Mouse (Mus musculus) embryonic facial prominence, embryonic 10.5 days (tissue): ENCODE results near the gene Jun. TPM values are rescaled to one million over a fixed set of nuclear protein-coding genes. Genes with fewer than 3 reads are reported as not detected.
A peak's percentile ranks its signal among the peaks of the same experiment; 100 is the strongest.

Experiments used
- DNase-seq: peaks from one replicate; pipeline ENCODE4 v3.0.0-alpha.2; 2017; ENCODE audit warnings: low spot score
- H3K27ac ChIP-seq: fragments of 300-500 bp; sonication (generic); replicated peaks from 2 replicates; pipeline ENCODE4 v1.5.1; 2016; ENCODE audit warnings: mild to moderate bottlenecking
- H3K27me3 ChIP-seq: fragments of 300-500 bp; sonication (generic); replicated peaks from 2 replicates; pipeline ENCODE4 v1.6.1; 2016; ENCODE audit warnings: low read depth, mild to moderate bottlenecking; ENCODE audit not compliant: poor library complexity, severe bottlenecking
- H3K36me3 ChIP-seq: fragments of 300-500 bp; sonication (generic); replicated peaks from 2 replicates; pipeline ENCODE4 v1.6.1; 2016; ENCODE audit warnings: mild to moderate bottlenecking, moderate library complexity
- H3K4me1 ChIP-seq: fragments of 300-500 bp; sonication (generic); 2 replicates; pipeline ENCODE4 v1.6.1; 2016
- H3K4me3 ChIP-seq: fragments of 300-500 bp; sonication (generic); 2 replicates; pipeline ENCODE4 v1.5.1; 2016; ENCODE audit warnings: mild to moderate bottlenecking, moderate library complexity
- H3K9me3 ChIP-seq: fragments of 300-500 bp; sonication (generic); 2 replicates; pipeline ENCODE4 v1.6.1; 2016; ENCODE audit warnings: mild to moderate bottlenecking
- WGBS: fragments of 180-500 bp; shearing (Covaris S2); methylation state at CpG from one replicate; pipeline ENCODE4 v1.1.7; 2016; 5-methylcytosine and 5-hydroxymethylcytosine counted together
- polyA plus RNA-seq: library from polyadenylated mRNA; unstranded; fragments of >200 nt; fragmentation: Nextera tagmentation; extraction: Ambion mirVana; gene quantifications from 2 replicates; pipeline ENCODE4 v1.2.1, GENCODE M21; 2016

Jun gene
- polyA plus RNA-seq, 1 experiment from 2014 or later, result 78.0 TPM

DNA sequence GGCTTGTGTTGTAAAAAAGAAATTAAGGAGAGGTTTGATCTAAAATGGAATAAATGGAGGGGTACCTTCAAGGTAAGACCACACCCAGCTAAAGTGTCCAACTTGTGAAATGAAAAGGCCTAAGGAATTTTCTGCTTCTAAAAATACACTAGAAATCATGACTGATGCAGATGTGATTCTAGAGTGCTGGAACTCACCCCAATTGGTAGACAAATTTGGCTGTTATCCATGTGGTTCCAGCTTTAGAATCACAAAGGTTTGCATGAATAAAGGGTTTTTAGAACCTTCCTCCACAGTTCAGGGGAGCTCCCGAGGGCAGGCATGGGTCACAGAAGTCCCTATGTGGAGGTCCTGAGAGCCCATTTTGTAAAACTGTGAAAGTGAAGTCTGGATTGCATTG lies 39.3 kb downstream of the Jun start:
- H3K9me3 ChIP-seq, result no peaks in the 10 kb centered on the region
- H3K4me3 ChIP-seq, result no peak overlapping the region
- H3K27ac ChIP-seq, result no peak overlapping the region
- H3K4me1 ChIP-seq, result peaks cover 4% of the 10 kb centered on the region; the same call in 1 of the 2 replicates
- no peaks in the 10 kb centered on the region for H3K27me3 ChIP-seq
- DNase-seq, result no peak
- 80% methylated on average over 1 of the region's 1 CpGs for WGBS
- no peaks in the 10 kb centered on the region for H3K36me3 ChIP-seq

DNA sequence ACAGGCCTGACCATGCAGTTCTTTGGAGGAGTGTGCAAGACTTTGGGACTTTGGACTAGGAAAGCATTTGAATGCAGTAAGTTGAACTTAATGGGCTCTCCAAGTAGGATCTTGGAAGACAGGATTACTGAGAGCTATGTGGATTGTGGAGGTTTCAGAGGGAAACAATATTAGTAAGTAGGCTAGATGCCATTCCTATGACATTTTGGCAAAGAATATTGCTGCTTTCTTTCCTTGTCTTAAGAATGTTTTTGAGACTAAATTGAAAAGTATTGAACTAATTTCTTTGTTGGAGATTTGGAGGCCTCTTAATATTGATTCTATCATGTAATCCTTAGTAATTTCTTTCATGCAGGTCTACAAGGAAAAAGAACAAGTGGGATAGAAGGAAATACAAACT lies 39.8 kb downstream of the Jun start:
- no peak overlapping the region for H3K27ac ChIP-seq
- H3K9me3 ChIP-seq, result no peaks in the 10 kb centered on the region
- H3K36me3 ChIP-seq, result no peaks in the 10 kb centered on the region
- no peak for DNase-seq
- no peak overlapping the region for H3K4me3 ChIP-seq
- peaks cover 3% of the 10 kb centered on the region; the same call in 1 of the 2 replicates for H3K4me1 ChIP-seq
- H3K27me3 ChIP-seq, result no peaks in the 10 kb centered on the region

DNA sequence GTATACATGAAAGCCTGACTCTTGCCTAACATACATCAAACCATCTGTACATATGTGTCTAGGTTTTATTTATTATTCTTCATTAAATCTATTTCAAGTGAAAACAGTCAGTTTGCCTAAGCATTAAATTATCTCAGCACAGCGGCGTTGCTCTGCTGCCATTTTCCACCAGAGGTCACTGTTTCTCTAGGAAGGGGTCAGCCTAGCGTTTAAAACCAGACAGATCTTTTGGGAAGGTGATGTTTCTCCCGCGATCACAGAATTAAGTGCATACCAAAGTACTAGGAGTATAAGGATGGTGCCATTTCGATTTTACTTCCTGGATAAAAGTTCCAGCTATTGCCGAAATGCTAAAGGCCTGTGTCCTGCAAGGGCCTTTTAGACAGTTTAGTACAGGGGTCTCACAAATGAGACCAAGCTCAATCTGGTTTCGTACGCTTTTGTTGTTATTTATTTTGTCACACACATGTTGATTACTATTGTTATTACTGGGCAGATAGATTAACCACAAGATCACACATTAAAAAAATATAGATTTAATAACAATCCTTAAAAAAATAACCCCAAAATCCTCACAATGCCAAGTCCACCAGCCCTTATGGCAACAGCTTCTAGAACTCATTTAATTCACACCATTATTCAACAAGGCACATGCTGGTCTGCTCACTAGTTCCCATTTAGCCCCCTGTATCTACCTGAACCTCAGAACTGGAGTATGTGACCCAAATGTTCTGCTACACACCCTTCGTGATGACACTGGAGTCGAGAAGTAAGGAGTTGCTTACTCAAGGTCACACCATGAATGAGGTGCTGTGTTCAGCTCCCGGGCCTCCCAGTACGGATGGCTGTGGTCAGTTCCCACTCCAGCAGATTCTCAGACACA lies 43.6 kb downstream of the Jun start:
- H3K4me3 ChIP-seq, result no peak overlapping the region
- no peaks in the 10 kb centered on the region for H3K9me3 ChIP-seq
- H3K27ac ChIP-seq, result no peak overlapping the region
- H3K27me3 ChIP-seq, result no peaks in the 10 kb centered on the region
- WGBS, result 45% methylated on average over 13 of the region's 13 CpGs
- H3K36me3 ChIP-seq, result no peaks in the 10 kb centered on the region
- no peaks in the 10 kb centered on the region for H3K4me1 ChIP-seq
- DNase-seq, result peak; percentile 71

DNA sequence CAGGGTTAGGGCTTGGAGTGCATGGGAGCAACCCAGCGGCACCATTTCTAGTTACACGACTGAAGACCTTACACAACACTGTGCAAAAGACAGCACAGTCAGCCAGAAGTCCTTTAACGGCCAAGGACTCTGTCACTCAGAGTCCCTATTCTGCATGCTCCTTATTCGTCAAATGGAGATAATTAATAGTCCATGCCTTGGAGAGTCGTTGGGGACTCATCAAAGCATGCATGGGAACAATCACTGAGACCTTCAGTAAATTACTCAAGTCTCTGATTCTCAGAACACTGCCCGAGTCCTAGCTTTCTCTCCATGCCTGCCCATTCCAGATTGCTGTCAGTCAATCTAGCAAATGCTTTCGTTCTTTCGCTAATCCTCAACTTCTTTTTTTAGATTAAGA lies 44.3 kb downstream of the Jun start:
- Histone ChIP-seq H3K27ac (no peak overlapping the region), H3K36me3 (no peaks in the 10 kb centered on the region), H3K27me3 (no peaks in the 10 kb centered on the region), H3K4me1 (no peaks in the 10 kb centered on the region), H3K4me3 (no peak overlapping the region), H3K9me3 (no peaks in the 10 kb centered on the region)
- 58% methylated on average over 8 of the region's 8 CpGs for WGBS
- no peak for DNase-seq

DNA sequence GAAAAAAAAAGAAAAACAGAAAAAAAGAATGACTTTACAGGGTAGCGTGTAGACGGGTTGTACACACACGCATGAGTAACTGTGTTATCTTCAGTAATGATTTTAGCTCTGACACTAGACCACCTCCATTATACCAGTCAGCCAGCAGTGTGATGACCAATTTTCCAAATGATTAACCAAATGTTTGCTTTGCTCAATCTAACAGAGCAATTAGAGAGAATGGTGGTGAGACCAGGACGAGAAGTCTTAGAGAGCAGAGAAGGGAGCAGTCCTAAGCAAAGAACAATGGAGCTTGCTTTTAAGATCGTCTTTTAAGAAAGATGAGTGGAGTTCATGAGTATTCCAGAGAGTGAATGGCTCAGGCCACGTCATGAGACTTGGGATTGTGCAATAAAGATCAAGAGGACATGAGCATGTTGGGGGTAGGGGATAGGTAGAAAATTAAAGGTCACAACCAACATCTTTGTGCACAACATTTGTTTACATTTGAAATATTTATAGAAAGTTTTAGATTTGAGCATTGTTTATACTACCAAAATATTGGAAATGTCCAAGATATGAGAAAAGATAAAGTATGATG lies 46.7 kb downstream of the Jun start:
- H3K36me3 ChIP-seq, result no peaks in the 10 kb centered on the region
- 80% methylated on average over 6 of the region's 6 CpGs for WGBS
- DNase-seq, result no peak
- H3K9me3 ChIP-seq, result no peaks in the 10 kb centered on the region
- H3K27ac ChIP-seq, result no peak overlapping the region
- no peaks in the 10 kb centered on the region for H3K4me1 ChIP-seq
- no peak overlapping the region for H3K4me3 ChIP-seq
- H3K27me3 ChIP-seq, result no peaks in the 10 kb centered on the region

DNA sequence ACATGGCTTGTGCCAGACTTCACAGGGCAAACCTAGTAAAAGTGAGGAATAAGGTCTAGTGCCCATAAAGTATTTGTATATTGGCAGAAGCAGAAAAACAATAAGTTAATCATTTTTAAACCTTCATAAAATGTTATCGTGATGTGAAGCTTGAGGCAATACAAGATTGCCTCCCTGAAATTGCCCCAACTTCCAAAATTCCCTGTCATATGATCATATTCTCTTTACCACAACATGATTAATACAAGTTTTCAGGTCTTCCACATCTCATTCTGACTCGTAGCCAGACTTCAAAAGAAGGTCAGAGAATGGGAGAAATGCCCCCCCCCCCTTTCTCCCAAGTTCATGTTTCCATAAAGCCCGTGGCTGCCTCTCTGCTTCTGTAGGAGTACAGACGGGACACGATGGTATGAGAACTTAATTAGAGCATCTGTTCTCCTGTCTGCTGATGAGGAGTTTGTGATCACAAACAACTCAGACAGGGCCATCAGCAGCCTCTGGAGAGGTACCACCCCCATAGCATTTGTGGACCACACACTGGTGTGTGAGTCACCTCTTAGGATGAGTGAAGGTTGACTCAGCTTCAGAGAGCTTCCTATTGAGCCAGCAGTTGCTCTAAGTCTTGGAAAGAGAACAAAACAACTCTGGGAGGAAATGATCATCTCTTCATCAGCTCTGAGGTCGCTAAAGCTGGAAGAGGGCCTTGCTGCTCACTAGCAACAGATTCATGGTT lies 50.8 kb downstream of the Jun start:
- H3K27me3 ChIP-seq, result no peaks in the 10 kb centered on the region
- WGBS, result 64% methylated on average over 6 of the region's 6 CpGs
- no peak overlapping the region for H3K27ac ChIP-seq
- no peaks in the 10 kb centered on the region for H3K9me3 ChIP-seq
- H3K4me3 ChIP-seq, result no peak overlapping the region
- H3K4me1 ChIP-seq, result no peaks in the 10 kb centered on the region
- H3K36me3 ChIP-seq, result no peaks in the 10 kb centered on the region
- DNase-seq, result no peak

DNA sequence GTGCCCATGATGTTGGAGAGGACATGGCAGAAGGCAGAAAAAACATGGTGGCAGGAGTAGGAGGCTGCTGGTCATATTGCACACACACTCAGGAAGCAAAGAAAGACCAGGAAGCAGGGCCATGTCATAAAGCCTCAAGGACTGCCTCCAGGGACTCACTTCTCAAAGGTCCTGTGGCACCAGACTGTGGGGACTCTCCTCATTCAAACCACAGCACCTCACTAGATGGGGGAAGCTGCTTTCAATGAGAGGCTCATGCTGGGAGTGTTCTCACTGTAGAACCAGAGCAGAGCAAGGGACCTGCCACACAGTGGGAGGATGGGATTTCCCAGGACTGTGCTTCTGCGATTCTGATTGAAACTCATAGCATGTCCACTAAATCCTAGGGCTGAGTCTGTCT lies 51.9 kb downstream of the Jun start:
- Histone ChIP-seq H3K27me3 (no peaks in the 10 kb centered on the region), H3K9me3 (no peaks in the 10 kb centered on the region), H3K4me3 (no peak overlapping the region), H3K27ac (no peak overlapping the region), H3K4me1 (no peaks in the 10 kb centered on the region), H3K36me3 (no peaks in the 10 kb centered on the region)
- 82% methylated on average over 1 of the region's 1 CpGs for WGBS
- no peak for DNase-seq

DNA sequence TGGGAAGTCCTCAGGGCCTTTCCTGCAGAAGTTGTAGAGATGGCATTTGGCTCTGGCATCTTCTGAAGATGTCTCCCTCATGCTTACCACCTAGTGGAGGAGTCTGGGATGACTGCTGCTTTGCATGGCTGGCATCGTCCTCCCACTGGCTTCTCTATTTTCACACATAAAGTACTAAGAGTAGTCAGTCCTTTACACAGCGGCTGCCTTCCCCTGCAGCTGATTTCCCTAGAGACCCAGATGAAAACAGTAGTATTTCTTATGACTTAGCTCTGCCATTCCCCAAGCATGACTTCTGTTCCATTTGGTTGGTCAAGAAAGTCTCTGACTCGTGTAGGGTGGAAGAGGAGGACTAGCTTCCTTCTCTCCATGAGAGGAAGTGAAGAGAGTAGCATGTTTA lies 52.8 kb downstream of the Jun start:
- 69% methylated on average over 3 of the region's 3 CpGs for WGBS
- Histone ChIP-seq H3K27ac (no peak overlapping the region), H3K27me3 (no peaks in the 10 kb centered on the region), H3K4me3 (no peak overlapping the region), H3K4me1 (no peaks in the 10 kb centered on the region), H3K36me3 (no peaks in the 10 kb centered on the region), H3K9me3 (no peaks in the 10 kb centered on the region)
- no peak for DNase-seq

Other genes starting within 250 kb of the Jun start
- gene Eqtn, start 123.4 kb downstream of the Jun start, polyA plus RNA-seq, result 0.17 TPM in 1 of 2 replicates, not detected in the other
- gene Mysm1, start 73.1 kb downstream of the Jun start, polyA plus RNA-seq, result 29.2 and 32.9 TPM in 2 replicates